Mouse (Mus musculus) urinary bladder, postnatal 36 days (tissue): ENCODE results near the gene Psenen.

Experiments used
- DNase-seq, 2 experiments: peaks; one replicate each; pipeline ENCODE4 v3.0.0; 2022; ENCODE audit warnings: low spot score in 2 of 2, mixed read lengths in 1 of 2

Gene Psenen

GRCm38 (mm10) chr7:30563117-30563905 lies at the start of gene Psenen, which contains the start of the genes U2af1l4 and Gm49396:
TSS of gene Psenen (minus strand) at chr7:30563627.
TSS of gene U2af1l4 (plus strand) at chr7:30563301.
TSS of gene Gm49396 (plus strand) at chr7:30563344.
- peak; percentile 87 to 96 for DNase-seq

GRCm38 (mm10) chr7:30612654-30613402 lies 49.4 kb upstream of the Psenen start, which contains the start of gene Upk1a:
TSS of gene Upk1a (minus strand) at chr7:30612847.
- DNase-seq, result peak; percentile 58 to 70

DNA sequence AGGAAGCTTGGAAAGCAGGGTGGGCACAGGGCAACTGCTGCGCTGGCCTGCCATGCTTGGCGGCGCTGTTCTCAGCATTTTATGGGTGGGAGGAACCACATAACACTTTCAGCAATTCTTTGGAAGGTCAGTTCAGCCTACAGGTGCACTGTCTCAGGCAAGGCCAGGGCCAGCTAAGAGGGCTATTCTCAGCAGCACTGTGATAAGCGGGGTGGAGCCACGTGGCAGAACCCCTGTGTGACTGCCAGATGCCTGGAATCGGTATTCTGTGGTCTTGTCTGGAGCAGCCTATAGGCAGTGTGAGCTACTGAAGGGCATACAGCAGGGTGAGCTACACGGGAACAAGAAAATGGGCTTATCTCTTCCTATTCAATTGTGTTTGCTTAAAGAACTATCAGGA lies 46.6 kb upstream of the Psenen start:
- no peak for DNase-seq

DNA sequence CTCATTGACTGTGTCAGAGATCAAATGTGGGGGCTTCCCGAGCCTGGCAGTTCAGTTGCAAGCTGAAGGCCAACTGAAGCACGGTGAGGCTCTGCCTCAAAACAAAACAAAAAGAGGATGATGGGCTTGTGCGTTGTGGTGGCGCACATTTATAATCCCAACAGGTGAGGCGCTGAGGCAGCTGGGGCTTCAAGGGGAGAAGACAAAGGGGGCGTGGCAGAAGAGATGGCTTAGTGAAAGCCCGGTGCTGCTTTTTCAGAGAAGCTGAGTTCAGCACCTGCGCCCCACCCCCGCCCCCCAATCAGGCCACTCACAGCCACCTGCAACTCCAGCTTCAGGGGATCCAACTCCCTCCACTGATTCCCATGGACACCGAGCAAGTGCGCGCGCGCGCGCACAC lies 45.0 kb upstream of the Psenen start:
- no peak for DNase-seq

DNA sequence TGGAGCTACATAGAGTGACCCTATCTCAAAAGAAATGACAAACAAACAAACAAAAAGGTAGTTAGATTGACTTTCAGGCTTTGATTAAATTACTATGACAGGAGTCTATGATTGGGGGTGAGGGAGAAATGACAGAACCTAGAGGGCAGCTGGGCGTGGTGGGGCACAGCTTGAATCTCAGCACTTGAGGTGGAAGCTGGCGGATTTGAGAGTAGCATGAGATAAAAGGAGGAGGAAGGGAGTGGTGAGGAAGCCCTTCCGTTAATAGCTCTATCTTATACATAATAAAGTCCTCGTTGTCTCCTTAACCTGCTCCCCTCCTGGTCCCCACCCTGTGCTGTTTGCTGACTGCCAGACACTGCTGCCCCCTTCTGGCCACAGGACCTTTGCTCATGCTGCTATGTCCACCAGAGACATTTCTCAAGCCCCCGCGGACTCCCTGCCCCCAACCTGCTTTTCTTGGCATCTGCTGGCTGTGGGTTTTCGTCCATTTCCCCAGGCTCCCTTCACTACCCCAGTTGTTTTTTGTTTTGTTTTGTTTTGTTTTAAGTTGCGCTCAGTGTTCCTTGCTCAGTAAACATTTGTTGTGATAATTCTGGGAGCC lies 44.4 kb upstream of the Psenen start:
- peak in 1 of 2 experiments; percentile 60 for DNase-seq

GRCm38 (mm10) chr7:30604944-30605343 lies 41.5 kb upstream of the Psenen start:
- no peak for DNase-seq

GRCm38 (mm10) chr7:30604424-30604823 lies 41.0 kb upstream of the Psenen start:
- DNase-seq, result no peak

DNA sequence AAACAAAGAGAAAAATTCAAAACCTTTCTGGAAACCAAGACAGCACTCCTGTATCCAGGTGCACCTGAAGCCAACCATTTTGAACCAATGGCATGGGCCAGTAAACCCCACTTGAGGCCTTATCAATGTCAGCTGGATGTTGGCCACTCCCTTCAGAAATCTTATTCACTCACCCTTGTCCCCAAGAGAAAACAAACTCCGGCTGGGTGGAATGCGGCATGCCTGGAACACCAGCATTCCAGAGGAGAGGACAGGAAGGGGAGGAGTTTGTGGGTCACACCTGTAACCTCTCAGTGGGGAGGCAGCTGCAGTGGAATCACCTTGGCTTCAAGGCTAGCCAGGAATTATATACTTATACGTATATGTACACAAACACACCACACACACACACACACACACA lies 39.2 kb upstream of the Psenen start:
- DNase-seq, result peak; percentile 67 to 72

- peak; percentile 67 to 82 for DNase-seq
Measured at GRCm38 (mm10) chr7:30600651-30601050, 37.2 kb upstream of the Psenen start.

GRCm38 (mm10) chr7:30599933-30600353 lies 36.5 kb upstream of the Psenen start:
- peak; percentile 79 to 92 for DNase-seq

- no peak for DNase-seq
Measured at GRCm38 (mm10) chr7:30598786-30599185, 35.4 kb upstream of the Psenen start, which contains the start of gene Zbtb32. TSS of gene Zbtb32 (minus strand) at chr7:30598909.

DNA sequence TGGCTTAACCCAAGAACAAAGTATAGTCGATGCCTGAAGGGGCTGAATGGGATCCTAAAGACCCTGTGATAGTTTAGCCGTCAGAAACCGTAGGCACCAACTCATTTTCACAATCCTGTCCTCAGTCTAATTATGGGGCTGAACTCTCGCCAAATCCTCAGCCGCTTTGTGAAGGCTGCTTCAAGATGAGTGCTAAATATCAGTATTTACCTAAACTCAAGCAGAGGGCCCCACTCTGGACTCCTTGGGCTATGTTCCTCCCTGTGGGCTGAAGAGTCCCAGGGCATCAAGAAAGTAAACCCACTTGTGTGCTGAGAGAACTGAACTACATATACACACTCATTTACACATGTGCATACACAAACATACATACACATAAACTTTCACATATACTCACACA lies 33.4 kb upstream of the Psenen start:
- no peak for DNase-seq

DNA sequence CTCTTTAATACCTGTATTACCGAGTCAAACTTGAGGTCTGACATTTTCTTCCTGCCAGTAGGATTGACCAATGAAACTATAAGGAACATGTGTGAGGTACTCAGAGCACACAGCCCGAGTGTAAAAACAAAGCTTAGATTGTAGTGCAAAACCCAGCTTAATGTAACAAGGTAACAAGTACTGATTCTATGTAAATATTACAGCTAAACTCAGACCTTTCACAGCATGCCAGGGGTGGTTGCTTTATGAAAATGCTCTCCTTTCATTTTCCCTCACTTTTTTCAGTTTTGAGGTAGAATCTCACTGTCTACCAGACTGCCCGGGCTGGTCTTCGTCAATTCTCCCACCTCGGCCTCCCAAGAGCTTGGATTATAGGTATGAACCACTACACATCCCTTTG lies 32.7 kb upstream of the Psenen start:
- DNase-seq, result no peak

- DNase-seq, result no peak
Measured at GRCm38 (mm10) chr7:30594510-30595024, 31.1 kb upstream of the Psenen start.

DNA sequence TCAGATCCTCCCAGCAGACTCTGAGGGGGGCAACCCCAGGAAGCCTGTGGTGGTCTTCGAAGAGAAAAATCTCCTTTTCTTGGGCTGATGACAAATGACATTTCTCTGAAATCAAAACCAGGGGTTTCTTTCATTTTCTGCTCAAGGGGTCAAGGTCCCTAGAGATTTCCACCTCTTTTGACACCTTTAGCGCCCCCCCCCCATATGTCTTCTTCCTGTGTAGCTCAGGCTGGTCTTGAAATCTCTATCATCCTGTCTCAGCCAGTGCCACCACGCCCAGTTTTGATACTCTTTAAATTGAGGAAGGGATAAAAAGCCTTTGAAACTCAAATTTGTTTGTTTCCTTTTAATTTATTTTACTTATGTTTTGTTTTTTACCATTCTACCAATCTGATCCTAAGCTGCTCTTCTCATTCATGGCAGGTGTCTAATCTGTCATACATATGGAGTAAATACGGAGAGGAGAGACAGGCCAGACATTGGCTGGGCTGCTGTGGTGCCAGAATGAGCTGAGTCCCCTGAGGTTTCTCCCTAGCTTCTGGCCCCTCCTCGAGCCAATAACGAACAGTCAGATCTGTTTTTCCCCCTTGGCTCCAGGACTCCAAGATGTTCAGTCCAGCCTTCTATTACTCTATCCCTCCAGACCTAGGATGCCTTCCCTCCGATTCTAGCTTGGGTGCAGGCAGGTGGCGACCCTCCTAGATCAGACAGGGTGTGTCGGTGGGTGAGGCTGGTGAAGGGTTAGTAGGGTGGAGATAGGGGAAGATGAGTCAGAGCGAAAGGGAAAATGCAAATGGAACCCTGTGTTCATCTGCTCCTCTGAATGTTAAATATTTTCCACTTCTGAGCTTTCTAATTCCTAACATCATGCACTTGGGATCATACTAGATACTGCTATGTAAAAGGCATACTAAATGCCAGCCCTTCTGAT lies 30.4 kb upstream of the Psenen start:
- DNase-seq, result no peak

- no peak for DNase-seq
Measured at GRCm38 (mm10) chr7:30592772-30593423, 29.5 kb upstream of the Psenen start.

- DNase-seq, result no peak
Measured at GRCm38 (mm10) chr7:30591605-30591951, 28.2 kb upstream of the Psenen start.

GRCm38 (mm10) chr7:30590927-30591604 lies 27.6 kb upstream of the Psenen start:
- DNase-seq, result no peak

DNA sequence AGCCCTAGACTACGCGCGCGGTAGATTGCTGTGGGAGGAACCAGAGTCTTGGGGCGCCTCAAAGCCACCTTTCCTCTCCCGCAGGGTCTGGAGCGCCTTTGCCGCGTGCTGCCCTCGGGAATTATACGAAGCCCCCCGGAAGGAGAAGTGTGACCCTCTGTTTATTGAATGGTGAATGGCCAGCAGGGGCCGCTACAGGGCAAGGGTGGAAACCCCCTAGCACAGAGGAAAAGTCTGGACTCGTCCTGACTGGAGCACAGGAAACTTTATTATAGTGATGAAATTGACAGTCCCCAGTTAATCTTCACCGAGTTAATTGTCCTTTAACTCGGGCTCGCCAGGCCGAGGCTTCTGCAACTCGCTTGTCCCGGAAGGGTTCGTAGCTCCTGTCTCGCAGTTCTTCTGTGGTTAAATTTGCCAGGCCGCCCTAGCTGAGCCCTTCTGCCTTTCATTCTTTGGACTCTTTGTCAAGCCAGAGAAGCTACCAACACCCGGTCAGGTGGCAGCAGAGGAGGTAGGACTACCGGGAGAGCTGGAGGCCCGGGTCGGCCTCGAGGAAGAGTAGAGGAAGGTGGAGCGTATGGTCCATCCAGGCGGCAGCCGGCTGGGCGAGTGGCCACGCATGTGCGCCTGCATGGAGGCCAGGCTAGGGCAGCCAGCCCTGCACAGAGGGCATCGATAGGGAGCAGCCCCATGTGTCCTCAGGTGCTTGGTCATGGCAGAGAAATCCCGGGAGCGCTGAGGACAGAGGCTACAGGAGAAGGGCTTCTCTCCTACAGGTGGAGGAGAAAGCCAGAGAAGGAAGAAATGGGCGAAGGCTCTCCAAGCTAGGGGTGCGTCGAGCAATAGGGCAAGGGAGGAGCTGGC lies 26.2 kb upstream of the Psenen start:
- DNase-seq, result peak; percentile 82 to 83
